Mouse (Mus musculus) brain, embryonic 14.5 days (tissue): ENCODE measurements around the gene Glyctk. TPM values are rescaled to one million over a fixed set of nuclear protein-coding genes. Genes with fewer than 3 reads are reported as not detected.
A peak's percentile ranks its signal among the peaks of the same experiment; 100 is the strongest.
"Not testable (repeated sequence)": the region's sequence is repeated elsewhere in the genome, so short reads cannot be mapped to it uniquely, and the experiment has no call there.

ENCODE experiments used
- DNase-seq: peaks from one replicate; pipeline ENCODE4 v3.0.0-alpha.2; 2011; ENCODE audit warnings: low read depth
- CTCF ChIP-seq: fragments of 200-500 bp; IDR thresholded peaks from 2 replicates; pipeline ENCODE4 v1.5.1; 2012; ENCODE audit warnings: inconsistent platforms, mild to moderate bottlenecking, moderate library complexity, borderline replicate concordance; ENCODE audit not compliant: insufficient read depth, insufficient read length; ENCODE audit errors: extremely low read depth
- POLR2A ChIP-seq: fragments of 200-500 bp; IDR thresholded peaks from 2 replicates; pipeline ENCODE4 v1.6.1; 2012; ENCODE audit warnings: mild to moderate bottlenecking, inconsistent platforms, borderline replicate concordance; ENCODE audit not compliant: poor library complexity, insufficient read depth, insufficient read length, severe bottlenecking; ENCODE audit errors: extremely low read depth
- polyA plus RNA-seq: library from polyadenylated mRNA; depleted of rRNA; stranded (reverse); fragments of >200 nt; gene quantifications from 2 replicates; pipeline ENCODE4 v1.2.3, GENCODE M21; 2012

Glyctk gene
- polyA plus RNA-seq, 1 experiment = 1.3 TPM

DNA sequence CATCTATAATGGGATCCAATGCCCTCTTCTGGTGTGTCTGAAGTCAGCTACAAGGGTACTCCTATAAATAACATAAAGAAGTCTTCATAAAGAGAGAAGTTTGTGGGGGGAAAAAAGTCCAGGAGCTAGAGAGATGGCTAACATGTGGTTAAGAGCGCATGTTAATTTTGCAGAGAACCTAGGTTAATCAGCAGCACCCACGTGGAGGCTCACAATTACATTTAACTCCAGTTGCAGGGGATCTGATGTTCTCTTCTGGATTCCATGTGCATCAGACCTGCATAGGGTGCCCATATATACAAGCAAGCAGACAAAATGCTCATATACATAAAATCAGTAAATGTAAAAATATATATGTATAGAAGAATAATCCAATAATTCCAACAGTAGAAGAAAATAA lies 15.4 kb upstream of the Glyctk start:
- TF ChIP-seq CTCF (no peak), POLR2A (no peak)
- DNase-seq = no peak

DNA sequence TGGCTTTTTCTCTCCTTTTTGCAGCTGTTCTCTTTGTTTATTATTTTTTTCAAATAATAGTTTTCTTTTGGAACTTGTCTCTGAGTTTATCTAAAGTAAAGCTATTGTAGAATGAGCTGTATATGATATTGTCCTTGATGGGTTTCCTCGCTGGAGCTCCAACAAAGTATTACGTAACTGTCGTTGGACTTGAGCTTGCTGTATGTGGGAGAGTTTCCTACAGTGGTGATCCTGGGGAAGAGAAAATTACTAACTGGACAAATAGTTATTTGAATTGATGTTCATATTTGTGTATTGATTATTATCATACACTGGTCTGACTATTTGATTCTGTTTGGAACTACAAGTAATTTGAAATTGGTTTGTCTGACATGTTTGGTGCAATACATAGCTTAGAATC lies 14.6 kb upstream of the Glyctk start:
- TF ChIP-seq POLR2A (no peak), CTCF (no peak)
- DNase-seq = no peak

DNA sequence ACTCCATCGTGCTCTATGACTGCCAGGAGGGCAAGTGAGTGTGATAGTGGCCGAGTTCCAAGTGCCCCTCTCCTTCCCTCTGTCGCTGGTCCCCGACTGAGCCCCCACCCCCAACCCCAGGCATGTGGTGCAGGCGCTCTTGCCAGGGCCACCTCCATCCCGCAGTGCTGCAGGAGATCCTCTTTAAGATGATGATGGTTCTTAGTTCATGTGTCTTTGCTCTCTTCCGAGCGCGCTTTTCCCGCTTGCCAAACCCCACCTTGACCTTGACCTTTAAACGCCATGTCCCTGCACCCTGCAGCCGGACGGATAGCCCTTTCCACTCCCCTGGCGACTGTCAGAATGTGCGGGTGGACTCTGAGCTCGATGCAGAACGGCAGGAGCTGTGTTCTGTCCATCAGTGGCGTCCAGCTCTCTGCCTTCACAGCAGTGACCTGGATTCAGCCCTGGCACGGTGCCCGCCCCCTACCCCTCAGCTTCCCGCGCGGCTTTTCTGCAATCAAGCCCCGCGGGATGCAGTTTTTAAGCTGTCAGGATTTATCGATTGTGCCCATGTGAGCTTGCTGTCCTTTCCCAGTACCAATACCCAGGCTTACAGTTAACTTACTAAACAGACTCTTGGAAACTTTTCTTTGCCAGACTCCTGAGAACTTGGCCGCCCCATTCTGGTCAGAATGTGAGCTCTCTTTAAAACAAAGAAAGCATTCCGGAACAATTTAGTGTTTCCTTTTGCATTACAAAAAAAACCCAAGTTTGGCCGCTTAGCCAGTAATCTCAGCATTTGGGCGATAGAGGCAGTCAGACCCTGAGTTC lies 13.6 kb upstream of the Glyctk start:
- peak; percentile 71 for DNase-seq
- TF ChIP-seq POLR2A (no peak; the same call in 1 of the 2 replicates), CTCF (no peak)

DNA sequence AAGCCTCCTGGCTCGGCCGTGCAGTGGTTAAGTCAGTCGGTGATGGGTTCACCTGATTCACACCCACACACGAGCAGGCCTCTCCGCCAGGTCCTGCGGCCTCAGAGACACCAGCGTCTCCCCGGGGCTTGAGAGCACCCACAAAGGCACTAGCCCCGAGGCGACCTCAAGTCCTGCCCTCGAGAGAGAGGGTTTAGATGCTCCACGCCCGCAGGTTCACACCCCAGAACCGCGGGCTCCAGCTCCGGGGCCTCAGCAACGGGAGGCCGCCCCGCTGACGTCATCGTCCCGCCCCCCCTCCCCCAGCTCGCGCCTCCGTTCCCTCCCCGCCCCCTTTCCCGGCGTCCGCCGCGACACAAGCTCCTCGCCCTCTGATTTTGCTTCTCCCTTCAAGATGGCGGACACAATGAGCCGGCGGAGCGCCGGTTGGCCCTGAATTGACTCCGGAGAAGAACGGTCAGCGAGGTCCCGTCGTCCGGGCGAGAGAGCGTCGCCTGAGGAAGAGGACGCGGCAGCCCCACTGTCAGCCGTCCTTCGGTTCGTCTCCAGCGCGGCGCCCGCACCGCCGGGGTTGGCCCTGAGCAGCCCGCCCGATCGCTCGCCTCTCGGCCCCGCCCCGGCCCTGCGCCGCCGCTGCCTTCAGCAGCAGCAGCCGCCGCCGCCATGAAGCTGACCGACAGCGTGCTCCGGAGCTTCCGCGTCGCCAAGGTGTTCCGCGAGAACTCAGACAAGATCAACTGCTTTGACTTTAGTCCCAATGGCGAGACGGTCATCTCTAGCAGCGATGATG lies 12.8 kb upstream of the Glyctk start, which contains the start of gene Wdr82:
Gene Wdr82, plus strand, starts transcription at position 373 of the 790 bp plus-strand sequence.
- TF ChIP-seq CTCF (no peak), POLR2A (peak; percentile 53; the same call in 1 of the 2 replicates)
- peak; percentile 97 for DNase-seq

DNA sequence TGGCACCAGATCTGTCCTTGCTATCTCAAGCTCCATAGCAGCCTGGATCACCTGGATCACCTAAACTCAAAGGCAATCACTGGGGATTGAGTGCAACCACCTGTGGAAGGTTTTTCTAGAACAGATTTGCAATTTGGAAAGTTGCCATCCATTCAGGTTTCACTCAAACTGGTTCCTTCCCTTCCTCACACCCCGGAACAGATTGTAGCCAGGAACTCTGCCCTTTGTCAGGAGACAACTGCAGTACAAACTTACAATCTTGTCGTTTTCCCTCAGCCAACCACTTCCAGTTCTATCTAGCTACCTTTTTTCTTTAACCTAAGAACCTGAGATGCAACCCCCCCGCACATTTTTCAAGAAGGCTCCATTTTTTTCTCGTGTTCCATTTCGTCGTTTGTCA lies 12.0 kb upstream of the Glyctk start:
- TF ChIP-seq POLR2A (no peak), CTCF (no peak)
- DNase-seq = no peak

DNA sequence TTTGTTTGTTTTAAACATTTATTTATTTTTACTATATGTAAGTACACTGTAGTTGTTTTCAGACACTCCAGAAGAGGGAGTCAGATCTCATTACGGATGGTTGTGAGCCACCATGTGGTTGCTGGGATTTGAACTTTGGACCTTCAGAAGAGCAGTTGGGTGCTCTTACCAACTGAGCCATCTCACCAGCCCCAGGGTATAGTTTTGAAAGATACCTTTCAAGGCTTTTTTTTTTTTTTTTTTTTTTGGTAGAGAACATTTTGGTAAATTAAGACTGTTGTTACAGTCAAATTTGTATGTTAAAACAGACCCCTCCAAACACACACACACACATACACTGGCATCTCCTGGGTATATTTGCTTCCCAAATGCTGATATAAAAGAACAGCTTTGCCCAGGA lies 11.1 kb upstream of the Glyctk start:
- not testable (repeated sequence) for DNase-seq

DNA sequence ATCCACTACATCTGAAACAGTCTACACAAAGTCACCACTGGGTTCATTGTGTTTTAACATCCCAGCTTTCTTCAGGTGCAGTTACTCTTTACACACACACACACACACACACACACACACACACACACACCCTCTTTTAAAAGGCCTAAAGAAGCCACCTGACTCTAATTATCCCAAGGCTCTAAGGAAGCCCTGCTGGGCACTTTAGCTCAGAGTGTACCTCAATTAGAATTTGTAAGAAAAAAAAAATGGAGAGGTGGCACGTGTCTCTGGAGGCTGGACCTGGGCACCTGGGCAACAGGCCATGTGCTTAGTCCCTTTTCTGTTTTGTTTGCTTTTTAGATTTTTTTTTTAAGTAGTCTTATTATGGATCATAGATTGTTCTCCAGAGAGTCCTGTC lies 9.8 kb upstream of the Glyctk start:
- no peak for TF ChIP-seq POLR2A
- no peak for TF ChIP-seq CTCF
- DNase-seq = no peak

DNA sequence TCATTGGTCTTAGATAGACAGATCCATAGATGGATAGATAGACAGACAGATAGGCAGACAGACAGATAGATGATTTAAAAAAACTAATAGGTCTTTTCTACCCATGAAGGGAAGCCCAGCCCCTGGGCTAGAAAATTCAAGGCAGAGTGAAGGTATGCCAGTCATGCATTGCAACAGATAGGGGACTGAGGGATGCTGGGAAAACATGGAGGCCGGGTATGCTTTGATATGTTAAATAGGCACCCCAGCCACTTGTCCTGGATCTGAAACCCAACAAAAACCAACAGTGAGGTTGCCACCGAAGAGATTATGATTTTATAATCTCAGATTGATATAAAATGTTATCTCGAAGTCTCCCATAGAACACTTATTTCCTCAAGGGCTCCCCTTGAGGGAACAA lies 9.3 kb upstream of the Glyctk start:
- DNase-seq = no peak
- TF ChIP-seq POLR2A (no peak), CTCF (no peak)

DNA sequence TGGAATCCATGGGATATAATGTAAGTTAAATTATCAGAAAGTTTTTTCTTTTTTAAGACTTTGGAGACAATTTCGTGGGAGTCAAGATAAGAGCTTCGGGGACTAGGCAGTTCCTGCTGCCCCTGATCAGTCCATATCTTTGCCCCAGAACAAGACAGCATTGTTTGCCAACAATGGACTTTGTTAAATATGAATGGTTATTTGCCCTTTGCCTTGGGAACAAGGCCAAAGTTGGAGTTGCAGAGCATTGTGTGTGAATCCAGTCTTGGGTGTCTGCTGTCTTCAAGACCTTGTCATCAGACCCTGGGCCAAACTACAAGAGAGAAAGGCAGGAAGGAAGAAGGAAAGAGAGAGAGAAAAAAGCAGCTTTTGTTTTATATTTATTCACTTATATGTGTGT lies 8.8 kb upstream of the Glyctk start:
- DNase-seq = no peak
- TF ChIP-seq CTCF (no peak), POLR2A (no peak)

DNA sequence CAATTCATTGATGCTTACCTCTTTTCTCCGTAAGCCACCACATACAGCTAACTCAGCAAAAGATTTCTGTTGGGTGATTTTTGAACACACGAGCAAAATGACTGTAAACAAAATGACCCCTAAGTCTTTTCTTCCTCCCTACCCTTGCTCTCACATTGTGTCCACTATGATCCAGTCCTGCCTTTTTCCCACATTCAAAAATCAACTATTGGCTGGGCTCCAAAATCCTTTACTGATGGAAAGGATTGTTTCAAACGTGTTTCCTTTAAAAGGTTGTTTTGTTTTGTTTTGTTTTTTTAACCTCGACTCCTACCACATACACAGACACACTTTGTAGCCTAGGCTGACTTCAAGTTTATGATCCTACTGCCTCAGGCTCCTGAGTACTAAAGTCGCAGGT lies 2.5 kb upstream of the Glyctk start:
- DNase-seq = no peak
- TF ChIP-seq CTCF (no peak), POLR2A (no peak)

DNA sequence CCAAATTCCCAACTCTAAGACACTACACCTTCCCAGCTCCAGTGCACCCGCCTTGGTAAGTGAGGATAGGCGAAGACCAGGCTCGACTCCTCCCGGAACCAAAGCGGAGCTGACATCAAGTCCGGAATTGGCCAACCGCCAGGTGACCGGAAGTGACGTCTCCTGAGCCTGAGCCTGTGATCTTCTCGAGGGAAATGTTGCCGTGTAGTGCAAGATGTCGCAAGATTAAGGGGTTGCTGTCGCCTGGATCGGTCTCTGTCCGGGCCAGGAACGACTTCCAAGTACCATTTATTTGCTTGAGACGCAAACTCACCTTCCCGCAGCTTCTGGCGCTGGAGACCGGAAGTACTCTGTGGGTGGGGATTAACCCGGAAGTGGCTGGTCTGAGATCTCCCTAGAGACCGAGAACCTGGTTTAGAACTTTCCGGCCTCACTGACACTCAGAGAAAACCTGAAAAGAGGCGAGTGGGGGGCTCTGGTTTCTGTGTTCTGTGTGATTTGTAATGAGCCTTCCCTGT lies 1.9 kb upstream of the Glyctk start:
- TF ChIP-seq POLR2A = peak; percentile 17; the same call in 1 of the 2 replicates
- TF ChIP-seq CTCF = no peak
- DNase-seq = peak; percentile 96

DNA sequence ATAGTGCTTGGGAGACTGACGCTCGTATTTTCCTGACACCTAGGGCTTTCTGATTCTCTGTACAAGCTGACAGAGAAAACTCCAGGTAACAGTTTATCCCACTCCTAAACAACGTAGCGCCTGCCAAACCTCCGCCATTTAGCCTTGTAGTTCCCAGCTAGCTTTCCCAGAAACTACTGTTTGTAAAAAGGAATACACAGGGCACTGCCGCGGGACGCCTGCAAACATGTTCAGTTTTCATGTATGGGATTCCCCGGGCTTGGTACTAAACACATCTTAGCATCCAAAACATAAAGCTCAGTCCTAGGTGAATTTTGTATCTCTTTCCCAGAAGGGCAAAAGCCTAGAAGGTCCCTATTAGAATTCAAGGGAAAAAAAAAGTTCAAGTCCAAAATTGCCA lies 1.3 kb upstream of the Glyctk start:
- TF ChIP-seq POLR2A = no peak
- no peak for TF ChIP-seq CTCF

DNA sequence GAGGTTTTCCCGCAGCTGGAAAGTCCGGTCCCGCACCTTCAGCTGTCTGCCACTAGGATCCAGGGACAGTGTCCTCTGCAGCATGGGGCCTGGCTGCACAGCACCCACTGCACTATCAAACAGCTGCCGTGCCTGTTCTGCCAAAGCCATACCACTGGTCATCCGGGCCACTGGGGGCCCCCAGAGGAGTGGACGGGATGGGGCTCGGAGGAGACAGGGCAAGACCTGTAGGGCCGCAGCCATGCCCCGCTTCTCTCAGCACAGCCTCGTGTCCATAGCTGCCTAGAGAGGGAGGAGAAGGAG lies 364 bp downstream of the Glyctk start:
- no peak for DNase-seq
- TF ChIP-seq CTCF = no peak
- no peak for TF ChIP-seq POLR2A

More for the DNA sequence above, 1.3 kb upstream of the Glyctk start:
- DNase-seq = no peak
